Mouse (Mus musculus) stomach, postnatal 0 days (tissue): Measurements from ENCODE around the gene Pgls. TPM values are rescaled to one million over a fixed set of nuclear protein-coding genes. Genes with fewer than 3 reads are reported as not detected.
A peak's percentile ranks its signal among the peaks of the same experiment; 100 is the strongest.

Experiments used
- ATAC-seq: fragments of 200-750 bp; cut with Nextera tagmentation; 2 replicates; pipeline ENCODE4 v1.8.0; 2017; ENCODE audit not compliant: low FRiP score, low TSS enrichment
- DNase-seq: peaks from one replicate; pipeline ENCODE4 v3.0.0-alpha.2; 2016; ENCODE audit warnings: low spot score
- H3K27ac ChIP-seq: fragments of 300-500 bp; sonication (generic); replicated peaks from 2 replicates; pipeline ENCODE4 v1.5.1; 2014; ENCODE audit warnings: mild to moderate bottlenecking, control low read depth
- H3K27me3 ChIP-seq: fragments of 300-500 bp; sonication (generic); 2 replicates; pipeline ENCODE4 v1.6.1; 2014; ENCODE audit warnings: low read length; ENCODE audit not compliant: control insufficient read depth, insufficient read depth
- H3K36me3 ChIP-seq: fragments of 300-500 bp; sonication (generic); 2 replicates; pipeline ENCODE4 v1.6.1; 2014; ENCODE audit warnings: low read length, mixed read lengths; ENCODE audit not compliant: control insufficient read depth, insufficient read depth
- H3K4me1 ChIP-seq: fragments of 300-500 bp; sonication (generic); replicated peaks from 2 replicates; pipeline ENCODE4 v1.6.1; 2014; ENCODE audit warnings: antibody characterized with exemption; ENCODE audit not compliant: control insufficient read depth, insufficient read depth
- H3K4me2 ChIP-seq: fragments of 300-500 bp; sonication (generic); replicated peaks from 2 replicates; pipeline ENCODE4 v1.6.1; 2014; ENCODE audit warnings: low read depth, mild to moderate bottlenecking, control low read depth, moderate library complexity
- H3K4me3 ChIP-seq: fragments of 300-500 bp; sonication (generic); 2 replicates; pipeline ENCODE4 v1.5.1; 2014; ENCODE audit warnings: low read depth, low read length, control low read depth
- H3K9ac ChIP-seq: fragments of 300-500 bp; sonication (generic); 2 replicates; pipeline ENCODE4 v1.6.1; 2014; ENCODE audit warnings: mild to moderate bottlenecking, low read length, control low read depth, mixed read lengths
- H3K9me3 ChIP-seq: fragments of 300-500 bp; sonication (generic); 2 replicates; pipeline ENCODE4 v1.6.1; 2016; ENCODE audit warnings: low read length; ENCODE audit not compliant: control insufficient read depth
- CTCF ChIP-seq: IDR thresholded peaks from 2 replicates; pipeline ENCODE4 v1.5.1; 2016; ENCODE audit warnings: antibody characterized with exemption, low read depth, mild to moderate bottlenecking, moderate library complexity
- EP300 ChIP-seq: optimal IDR thresholded peaks from 2 replicates; pipeline ENCODE3; 2016; ENCODE audit warnings: antibody characterized with exemption
- WGBS: fragments of 180-500 bp; shearing (Covaris S2); extraction: QIAGEN DNeasy Blood & Tissue Kit; methylation state at CpG from one replicate; pipeline ENCODE4 v1.1.7; 2014; 5-methylcytosine and 5-hydroxymethylcytosine counted together
- polyA plus RNA-seq: library from polyadenylated mRNA; unstranded; fragments of >200 nt; fragmentation: Nextera tagmentation; extraction: Ambion mirVana; gene quantifications from 2 replicates; pipeline ENCODE4 v1.2.1, GENCODE M21; 2015

The Pgls gene
- polyA plus RNA-seq, 1 experiment from 2014 or later, result 221 TPM

GRCm38 (mm10) chr8:71577856-71578387 is 14.1 kb upstream of the Pgls start:
- TF ChIP-seq EP300, result no peak
- TF ChIP-seq CTCF, result no peak
- H3K9me3 ChIP-seq, result no peaks in the 10 kb centered on the region
- H3K4me2 ChIP-seq, result no peak overlapping the region
- DNase-seq (no peak), ATAC-seq (no peak)
- H3K4me1 ChIP-seq, result no peaks in the 10 kb centered on the region; the same call in none of the 2 replicates
- no peak overlapping the region for H3K27ac ChIP-seq
- H3K36me3 ChIP-seq, result no peaks in the 10 kb centered on the region
- H3K9ac ChIP-seq, result no peak overlapping the region
- H3K4me3 ChIP-seq, result no peak overlapping the region
- 70% methylated on average over 4 of the region's 4 CpGs for WGBS
- H3K27me3 ChIP-seq, result no peaks in the 10 kb centered on the region

- no peaks in the 10 kb centered on the region; the same call in 1 of the 2 replicates for H3K4me1 ChIP-seq
- H3K27ac ChIP-seq, result no peak overlapping the region
- TF ChIP-seq EP300 (no peak), CTCF (no peak)
- ATAC-seq, result no peak
- no peaks in the 10 kb centered on the region for H3K36me3 ChIP-seq
- no peaks in the 10 kb centered on the region for H3K9me3 ChIP-seq
- 59% methylated on average over 1 of the region's 1 CpGs for whole genome bisulfite sequencing
- H3K9ac ChIP-seq, result no peak overlapping the region
- no peaks in the 10 kb centered on the region for H3K27me3 ChIP-seq
- H3K4me3 ChIP-seq, result no peak overlapping the region
- no peak for DNase-seq
- no peak overlapping the region for H3K4me2 ChIP-seq
Observed at GRCm38 (mm10) chr8:71579009-71579408, 13.0 kb upstream of the Pgls start.

- WGBS, result 83% methylated on average over 14 of the region's 14 CpGs
Observed at GRCm38 (mm10) chr8:71579476-71579875, 12.5 kb upstream of the Pgls start.

GRCm38 (mm10) chr8:71580201-71580600 is 11.8 kb upstream of the Pgls start:
- Histone ChIP-seq H3K9me3 (no peaks in the 10 kb centered on the region), H3K4me2 (no peak overlapping the region), H3K36me3 (no peaks in the 10 kb centered on the region; the same call in 1 of the 2 replicates), H3K4me1 (no peaks in the 10 kb centered on the region; the same call in 1 of the 2 replicates), H3K9ac (no peak overlapping the region; the same call in 1 of the 2 replicates), H3K4me3 (no peak overlapping the region), H3K27me3 (no peaks in the 10 kb centered on the region), H3K27ac (no peak overlapping the region)
- 46% methylated on average over 9 of the region's 9 CpGs for WGBS
- no peak for ATAC-seq
- DNase-seq, result no peak
- TF ChIP-seq CTCF (no peak), EP300 (no peak)

More at GRCm38 (mm10) chr8:71579476-71579875, 12.5 kb upstream of the Pgls start:
- Histone ChIP-seq H3K4me3 (no peak overlapping the region), H3K9ac (no peak overlapping the region), H3K27ac (no peak overlapping the region), H3K4me1 (no peaks in the 10 kb centered on the region; the same call in 1 of the 2 replicates), H3K9me3 (no peaks in the 10 kb centered on the region), H3K27me3 (no peaks in the 10 kb centered on the region), H3K4me2 (no peak overlapping the region), H3K36me3 (no peaks in the 10 kb centered on the region)
- TF ChIP-seq EP300 (no peak), CTCF (no peak)
- no peak for DNase-seq
- ATAC-seq, result no peak

- peaks cover 4% of the 10 kb centered on the region; the same call in 1 of the 2 replicates for H3K36me3 ChIP-seq
- TF ChIP-seq CTCF (peak; percentile 81), EP300 (no peak)
- ATAC-seq (no peak), DNase-seq (peak; percentile 71)
- H3K4me3 ChIP-seq, result no peak overlapping the region
- 71% methylated on average over 2 of the region's 2 CpGs for WGBS
- no peak overlapping the region for H3K9ac ChIP-seq
- no peaks in the 10 kb centered on the region for H3K9me3 ChIP-seq
- no peak overlapping the region for H3K27ac ChIP-seq
- H3K4me2 ChIP-seq, result no peak overlapping the region
- H3K27me3 ChIP-seq, result no peaks in the 10 kb centered on the region
- no peaks in the 10 kb centered on the region for H3K4me1 ChIP-seq
Observed at GRCm38 (mm10) chr8:71586891-71587290, 5.1 kb upstream of the Pgls start.

- H3K4me2 ChIP-seq, result no peak overlapping the region
- H3K9ac ChIP-seq, result no peak overlapping the region
- DNase-seq (no peak), ATAC-seq (no peak)
- no peaks in the 10 kb centered on the region for H3K9me3 ChIP-seq
- H3K27me3 ChIP-seq, result no peaks in the 10 kb centered on the region
- WGBS, result 77% methylated on average over 3 of the region's 3 CpGs
- peaks cover 4% of the 10 kb centered on the region; the same call in 1 of the 2 replicates for H3K36me3 ChIP-seq
- TF ChIP-seq CTCF (no peak), EP300 (no peak)
- no peak overlapping the region for H3K27ac ChIP-seq
- no peak overlapping the region for H3K4me3 ChIP-seq
- H3K4me1 ChIP-seq, result peaks cover 3% of the 10 kb centered on the region
Observed at GRCm38 (mm10) chr8:71588762-71589161, 3.2 kb upstream of the Pgls start.
